Mouse (Mus musculus): ENCODE results near the gene Tas2r143. TPM values are rescaled to one million over a fixed set of nuclear protein-coding genes. Genes with fewer than 3 reads are reported as not detected.

Tas2r143 gene
- polyA plus RNA-seq, 2 experiments from 2014 or later, result not detected

GRCm38 (mm10) chr6:42369870-42370269 lies 30.2 kb upstream of the Tas2r143 start:
- ATAC-seq, result no peak

GRCm38 (mm10) chr6:42370630-42371363 lies 29.2 kb upstream of the Tas2r143 start:
- no peak for ATAC-seq

DNA sequence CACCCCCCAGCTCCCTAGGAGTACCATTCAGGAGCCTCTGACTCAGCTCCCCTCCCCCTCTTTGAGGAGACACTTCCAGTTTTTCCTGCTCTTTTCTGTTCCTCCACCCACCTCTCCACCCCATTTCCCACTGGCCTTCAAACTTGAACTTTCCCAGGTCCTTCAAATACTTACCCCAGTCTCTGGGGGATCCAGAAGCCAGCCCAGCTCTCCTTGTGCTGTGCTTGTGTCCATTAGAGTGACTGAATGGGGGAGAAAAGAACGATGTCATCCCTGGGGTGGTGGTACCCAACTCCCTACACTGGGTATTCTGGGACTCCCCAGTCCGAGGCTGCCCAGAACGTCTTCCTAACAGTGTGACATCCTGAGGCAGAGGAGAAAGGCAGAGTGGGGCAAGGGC lies 28.0 kb upstream of the Tas2r143 start:
- ATAC-seq, result no peak

GRCm38 (mm10) chr6:42372421-42372815 lies 27.6 kb upstream of the Tas2r143 start:
- ATAC-seq, result no peak

- peak; percentile 76 for ATAC-seq
Observed at GRCm38 (mm10) chr6:42372816-42373547, 27.1 kb upstream of the Tas2r143 start, which contains the start of gene Epha1. TSS of gene Epha1 (minus strand) at chr6:42373268.

GRCm38 (mm10) chr6:42373669-42374430 lies 26.2 kb upstream of the Tas2r143 start:
- ATAC-seq, result no peak

GRCm38 (mm10) chr6:42374701-42375100 lies 25.3 kb upstream of the Tas2r143 start:
- ATAC-seq, result no peak

- no peak for ATAC-seq
Observed at GRCm38 (mm10) chr6:42375131-42375530, 24.9 kb upstream of the Tas2r143 start.

DNA sequence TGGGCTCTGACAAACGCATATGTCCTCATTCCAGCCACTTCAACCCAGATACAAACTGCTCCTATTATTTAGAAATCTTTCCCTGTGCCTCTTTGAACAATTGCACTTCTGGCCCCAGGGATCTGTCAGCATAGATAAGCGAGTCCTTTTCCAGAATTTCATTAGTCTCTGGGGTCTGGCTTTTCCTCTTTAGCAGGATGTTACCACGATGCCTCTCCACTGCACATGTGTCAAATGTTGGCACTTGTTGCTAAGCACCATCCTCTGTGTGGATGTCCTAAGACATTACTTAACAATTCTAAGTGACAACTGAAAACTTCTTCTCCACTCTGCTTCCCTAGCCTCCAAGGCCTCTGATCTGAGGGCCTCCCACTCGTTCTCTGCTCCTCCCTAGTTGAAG lies 24.0 kb upstream of the Tas2r143 start:
- ATAC-seq, result no peak

DNA sequence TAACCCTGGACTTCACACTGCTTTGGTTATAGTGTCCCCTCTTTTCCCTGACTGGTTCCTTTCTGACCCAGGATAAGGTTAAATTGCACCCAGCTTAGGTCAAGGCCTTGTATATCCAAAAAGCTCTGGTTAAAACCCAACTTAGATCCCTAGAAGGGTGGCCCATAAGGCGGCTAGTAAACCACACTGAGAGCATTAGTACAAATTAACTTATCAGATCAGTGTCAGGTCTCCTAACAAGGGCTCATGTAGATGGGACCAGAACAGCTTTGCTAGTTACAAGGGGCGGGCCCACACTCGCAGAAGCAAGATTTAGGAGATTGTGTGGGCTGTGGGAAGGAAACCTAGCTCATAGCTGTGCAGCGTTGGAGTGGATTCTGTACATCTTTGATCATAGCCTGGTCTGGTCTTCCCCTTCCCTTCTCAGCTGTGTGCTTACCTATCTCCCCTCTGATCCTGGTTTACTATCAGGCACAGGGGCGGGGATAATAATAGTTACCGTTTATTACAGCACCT lies 23.5 kb upstream of the Tas2r143 start:
- peak; percentile 35 for ATAC-seq

GRCm38 (mm10) chr6:42377280-42377679 lies 22.8 kb upstream of the Tas2r143 start:
- ATAC-seq, result no peak

GRCm38 (mm10) chr6:42379551-42379950 lies 20.5 kb upstream of the Tas2r143 start:
- no peak for ATAC-seq

DNA sequence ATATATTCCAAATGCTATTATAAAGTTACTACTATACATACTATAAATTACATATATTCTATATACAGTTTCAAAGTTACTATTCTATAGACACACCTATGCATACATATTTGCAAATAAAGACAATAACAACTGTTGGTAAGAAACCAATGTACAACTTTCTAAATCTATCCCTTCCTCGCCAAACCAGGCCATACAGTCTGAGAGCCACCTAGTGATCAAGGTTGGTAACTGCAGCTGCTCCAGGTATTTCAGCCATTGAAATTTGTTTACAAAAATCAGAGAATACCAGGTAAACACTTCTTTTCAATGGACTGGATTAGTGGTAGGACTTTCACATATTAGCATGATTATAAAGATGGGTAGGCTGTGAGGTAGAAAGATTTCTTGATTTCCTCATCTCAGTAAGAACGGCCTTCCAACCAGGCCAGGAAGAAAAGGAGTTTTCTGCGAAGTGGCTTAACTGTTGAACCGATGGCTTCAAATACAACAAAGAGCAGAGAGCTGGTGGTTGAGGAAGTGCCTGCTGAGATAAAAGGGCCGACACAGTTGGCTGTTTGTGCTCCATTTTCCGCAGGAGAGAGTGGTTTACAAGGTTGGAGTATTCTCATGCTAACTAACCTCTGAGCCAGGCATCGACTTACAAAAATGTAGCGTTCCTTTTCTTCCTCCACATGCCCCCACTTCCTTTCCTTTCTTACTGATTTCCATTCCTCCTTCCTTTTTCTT lies 19.5 kb upstream of the Tas2r143 start:
- peak; percentile 77 for ATAC-seq

DNA sequence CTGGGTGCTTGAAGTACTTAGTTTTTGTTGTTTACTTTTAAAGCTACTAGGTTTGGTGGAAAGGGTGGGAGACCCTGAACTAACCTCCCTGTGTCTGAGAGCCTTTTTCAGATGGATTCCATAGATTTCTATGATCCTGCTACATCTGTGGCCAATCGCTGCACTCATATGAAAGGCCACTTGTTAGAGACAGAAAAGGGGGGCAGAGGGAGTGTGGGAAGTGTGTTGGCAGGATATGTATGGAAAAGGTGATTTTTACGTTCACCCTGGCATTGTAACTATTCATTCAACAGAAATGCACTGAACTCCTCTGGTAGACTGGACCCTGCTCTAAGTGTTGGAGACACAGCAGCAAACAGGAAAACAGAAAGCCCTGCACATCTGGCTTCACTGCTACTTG lies 18.8 kb upstream of the Tas2r143 start:
- no peak for ATAC-seq

- ATAC-seq, result no peak
Observed at GRCm38 (mm10) chr6:42381916-42382381, 18.1 kb upstream of the Tas2r143 start.

DNA sequence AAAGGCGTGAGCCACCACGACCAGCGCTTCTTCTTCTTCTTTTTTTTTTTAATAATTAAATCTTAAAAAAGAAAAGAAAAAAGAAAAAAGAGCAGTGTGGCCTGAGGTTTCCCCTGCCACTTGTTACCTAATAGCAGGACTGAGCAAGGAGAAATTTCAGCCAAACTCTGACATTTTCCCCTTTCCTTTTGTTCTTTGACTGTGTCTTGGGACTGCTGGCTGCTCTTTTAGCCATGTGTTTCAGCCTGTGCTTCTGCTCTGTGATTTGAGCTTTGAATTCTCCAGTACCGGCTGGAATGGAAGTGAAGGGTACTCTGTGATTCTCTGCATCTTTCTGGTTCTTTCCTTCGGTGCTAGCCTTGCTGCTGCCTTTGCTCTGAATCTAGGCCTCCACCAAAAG lies 16.7 kb upstream of the Tas2r143 start:
- ATAC-seq, result no peak

GRCm38 (mm10) chr6:42385635-42386034 lies 14.4 kb upstream of the Tas2r143 start:
- no peak for ATAC-seq

GRCm38 (mm10) chr6:42391796-42392330 lies 8.2 kb upstream of the Tas2r143 start:
- ATAC-seq, result no peak

DNA sequence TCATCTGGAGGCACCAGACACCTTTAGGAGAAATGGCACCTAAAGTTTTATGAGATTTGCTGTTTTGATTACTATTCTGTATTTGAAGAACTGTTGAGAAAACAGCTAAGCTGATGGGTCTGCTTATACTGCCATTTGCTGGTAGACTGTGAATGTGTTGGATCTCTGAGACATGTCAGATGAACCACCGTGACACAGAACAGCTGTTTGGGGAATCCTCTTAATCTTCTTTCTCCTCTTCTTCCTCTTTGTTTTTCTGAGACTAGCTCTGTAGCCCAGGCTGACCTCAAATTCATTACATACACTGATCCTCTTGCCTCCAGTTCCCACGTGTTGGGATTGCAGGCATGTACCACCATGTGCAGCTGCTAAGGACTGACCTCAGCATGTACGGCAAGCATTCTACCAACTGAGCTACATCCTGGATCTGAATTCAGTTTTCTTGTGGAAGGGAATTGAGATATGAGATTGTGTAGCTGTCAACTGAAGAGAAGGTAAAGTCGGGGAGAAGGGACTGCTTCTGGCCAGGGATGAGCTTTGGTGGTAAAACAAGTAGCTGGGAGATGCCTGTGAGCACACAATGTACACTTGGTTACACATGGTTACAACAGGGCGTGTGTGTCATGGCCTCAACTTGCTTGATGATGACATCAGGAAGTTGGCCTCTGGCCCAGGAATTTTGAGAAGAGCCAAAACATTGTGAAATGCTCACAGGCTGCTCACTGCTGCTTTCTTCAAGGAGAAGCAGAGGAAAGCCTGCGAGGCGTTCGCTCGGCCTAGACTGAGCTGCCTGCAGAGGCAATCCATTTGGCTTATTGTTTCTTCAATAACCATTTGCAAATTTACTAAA lies 3.9 kb upstream of the Tas2r143 start:
- ATAC-seq, result no peak

DNA sequence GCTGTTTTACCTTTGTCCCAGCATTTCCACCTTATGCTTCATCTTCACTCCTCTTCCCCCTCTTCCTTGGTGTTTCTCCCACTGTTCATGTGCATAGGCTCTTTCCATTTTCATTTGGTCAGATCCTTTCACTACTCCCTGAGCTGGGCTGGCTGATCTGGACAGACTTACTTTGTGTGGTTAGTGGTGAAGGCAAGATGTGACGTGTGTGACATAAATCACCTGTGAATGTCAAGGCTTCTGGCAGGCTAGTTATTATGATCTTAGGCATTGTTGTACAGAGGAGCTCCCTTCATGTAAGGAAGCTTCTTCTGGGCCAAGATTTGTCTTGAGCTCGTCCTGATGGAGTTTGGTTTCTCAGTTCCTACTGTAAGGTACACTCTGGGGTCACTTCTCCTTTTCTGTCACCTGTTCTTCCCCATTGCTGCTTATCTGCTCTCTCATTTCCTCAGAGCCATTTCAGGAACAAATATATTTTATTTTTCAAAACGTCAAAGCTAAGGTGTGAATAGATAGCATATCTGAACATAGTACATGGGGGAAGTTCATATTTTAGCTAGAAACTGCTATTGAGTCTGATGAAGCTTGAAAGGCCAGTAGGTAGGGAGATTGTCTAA lies 2.9 kb upstream of the Tas2r143 start:
- no peak for ATAC-seq

DNA sequence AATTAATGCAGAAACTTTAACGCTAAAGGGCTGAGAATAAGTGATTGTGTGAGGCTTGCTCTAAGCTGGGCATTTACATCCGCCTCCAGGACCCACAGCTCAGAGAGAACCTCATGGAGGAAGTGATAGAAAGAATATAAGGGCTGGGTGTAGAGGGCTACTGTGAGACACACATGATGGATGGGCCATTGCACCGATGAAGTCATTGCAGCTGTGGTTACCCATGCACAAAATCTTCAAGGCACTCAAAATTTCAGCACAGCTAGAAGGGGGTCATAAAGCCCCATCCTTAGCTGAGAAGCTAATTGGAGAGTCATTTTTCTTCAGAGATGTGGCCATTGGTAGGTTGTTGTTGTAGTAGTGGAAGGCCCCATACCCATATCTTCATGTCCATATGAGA lies 1.8 kb upstream of the Tas2r143 start:
- ATAC-seq, result no peak

Measured in CD4-positive, CD25-positive, alpha-beta regulatory T cell, adult 4 months (primary cell).